Mouse (Mus musculus) stomach, embryonic 16.5 days (tissue): ENCODE measurements around the gene Abtb2. TPM values are rescaled to one million over a fixed set of nuclear protein-coding genes. Genes with fewer than 3 reads are reported as not detected.

Experiments
- ATAC-seq: fragments of 200-750 bp; cut with Nextera tagmentation; 2 replicates; pipeline ENCODE4 v1.8.0; 2017; ENCODE audit warnings: moderate number of reproducible peaks, moderate TSS enrichment; ENCODE audit not compliant: insufficient read depth, low FRiP score
- H3K27ac ChIP-seq: fragments of 300-500 bp; sonication (generic); 2 replicates; pipeline ENCODE4 v1.5.1; 2014; ENCODE audit warnings: low read length
- H3K27me3 ChIP-seq: fragments of 300-500 bp; sonication (generic); 2 replicates; pipeline ENCODE4 v1.6.1; 2014; ENCODE audit warnings: low read length, control low read depth, mixed read lengths; ENCODE audit not compliant: control insufficient read depth, insufficient read depth
- H3K36me3 ChIP-seq: fragments of 300-500 bp; sonication (generic); 2 replicates; pipeline ENCODE4 v1.6.1; 2014; ENCODE audit warnings: low read length; ENCODE audit not compliant: control insufficient read depth, insufficient read depth
- H3K4me1 ChIP-seq: fragments of 300-500 bp; sonication (generic); 2 replicates; pipeline ENCODE4 v1.6.1; 2014; ENCODE audit warnings: low read length, control low read depth, mixed read lengths; ENCODE audit not compliant: control insufficient read depth, insufficient read depth
- H3K4me2 ChIP-seq: fragments of 300-500 bp; sonication (generic); 2 replicates; pipeline ENCODE4 v1.6.1; 2014; ENCODE audit warnings: low read depth, low read length, mixed read lengths
- H3K4me3 ChIP-seq: fragments of 300-500 bp; sonication (generic); replicated peaks from 2 replicates; pipeline ENCODE4 v1.5.1; 2014; ENCODE audit warnings: mild to moderate bottlenecking, low read length
- H3K9ac ChIP-seq: fragments of 300-500 bp; sonication (generic); 2 replicates; pipeline ENCODE4 v1.6.1; 2014; ENCODE audit warnings: low read length
- H3K9me3 ChIP-seq: fragments of 300-500 bp; sonication (generic); replicated peaks from 2 replicates; pipeline ENCODE4 v1.6.1; 2016; ENCODE audit warnings: low read length, control low read depth; ENCODE audit not compliant: control insufficient read depth
- WGBS: fragments of 180-500 bp; shearing (Covaris S2); extraction: QIAGEN DNeasy Blood & Tissue Kit; methylation state at CpG from one replicate; pipeline ENCODE4 v1.1.7; 2014; 5-methylcytosine and 5-hydroxymethylcytosine counted together
- polyA plus RNA-seq: library from polyadenylated mRNA; unstranded; fragments of >200 nt; fragmentation: Nextera tagmentation; extraction: Ambion mirVana; gene quantifications from 2 replicates; pipeline ENCODE4 v1.2.1, GENCODE M21; 2015

Abtb2 gene
- polyA plus RNA-seq, 1 experiment from 2014 or later = 5.3 TPM

DNA sequence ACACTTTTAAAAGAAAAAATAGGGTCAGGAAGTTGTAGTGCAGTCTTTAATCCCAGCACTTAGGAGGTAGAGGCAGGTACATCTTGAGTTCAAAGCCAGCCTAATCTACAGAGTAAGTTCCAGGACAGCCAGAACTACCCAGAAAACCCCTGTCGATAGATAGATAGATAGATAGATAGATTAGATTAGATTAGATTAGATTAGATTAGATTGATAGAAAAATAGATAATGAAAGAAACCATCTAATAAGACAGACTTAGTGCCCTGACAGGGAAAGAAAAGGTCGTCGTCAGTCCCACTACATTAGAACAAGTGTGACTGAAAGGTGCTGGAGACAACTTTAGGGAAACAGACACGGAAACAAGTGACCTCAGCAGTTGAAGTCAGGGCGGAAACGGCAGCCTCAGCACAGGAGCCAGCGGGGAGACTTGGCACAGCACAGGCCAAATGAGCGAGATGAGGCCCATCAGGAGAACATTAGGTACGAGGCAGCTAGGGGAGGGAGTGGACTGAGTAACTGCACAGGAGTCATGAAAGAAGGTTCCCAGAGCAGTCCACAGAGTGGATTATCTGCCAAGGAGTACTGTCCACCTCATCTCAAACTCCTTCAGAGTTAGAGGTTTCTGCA lies 189.5 kb downstream of the Abtb2 start:
- no peak for ATAC-seq
- 0 out of 2 replicates have a peak, but pooled peaks cover 4% of the 10 kb centered on the region for H3K4me1 ChIP-seq
- no peak overlapping the region for H3K9ac ChIP-seq
- no peak overlapping the region for H3K4me2 ChIP-seq
- H3K36me3 ChIP-seq = no peaks in the 10 kb centered on the region
- 85% methylated on average over 9 of the region's 9 CpGs for WGBS
- no peak overlapping the region for H3K27ac ChIP-seq
- H3K9me3 ChIP-seq = no peaks in the 10 kb centered on the region
- H3K4me3 ChIP-seq = no peak overlapping the region
- H3K27me3 ChIP-seq = no peaks in the 10 kb centered on the region

DNA sequence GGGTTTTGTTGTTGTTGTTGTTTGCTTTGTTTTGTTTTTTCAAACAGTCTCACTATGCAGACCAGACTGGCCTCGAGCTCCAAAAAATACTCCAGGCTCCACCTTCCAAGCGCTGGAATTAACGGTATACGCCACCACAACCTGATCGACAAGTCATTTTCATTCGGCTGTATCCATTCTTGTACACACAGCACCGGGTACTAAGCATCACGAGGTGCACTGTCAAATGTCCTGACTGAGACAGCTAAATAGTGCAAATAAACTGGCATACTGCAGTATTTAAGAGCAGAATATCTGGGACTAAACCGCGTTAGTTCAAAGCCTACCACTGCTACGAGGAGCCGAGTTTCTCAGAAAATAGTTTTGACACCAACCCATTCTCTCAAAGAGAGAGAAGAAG lies 194.3 kb downstream of the Abtb2 start:
- peaks cover 12% of the 10 kb centered on the region; the same call in 1 of the 2 replicates for H3K4me1 ChIP-seq
- H3K9me3 ChIP-seq = no peaks in the 10 kb centered on the region
- peak overlapping the region; percentile 58 for H3K4me2 ChIP-seq
- H3K36me3 ChIP-seq = no peaks in the 10 kb centered on the region
- WGBS = under 1% methylated on average over 12 of the region's 12 CpGs
- H3K4me3 ChIP-seq = peak overlapping the region; percentile 67
- H3K27ac ChIP-seq = peak overlapping the region; percentile 73; the same call in 1 of the 2 replicates
- no peak for ATAC-seq
- peak overlapping the region; percentile 71 for H3K9ac ChIP-seq
- H3K27me3 ChIP-seq = no peaks in the 10 kb centered on the region

DNA sequence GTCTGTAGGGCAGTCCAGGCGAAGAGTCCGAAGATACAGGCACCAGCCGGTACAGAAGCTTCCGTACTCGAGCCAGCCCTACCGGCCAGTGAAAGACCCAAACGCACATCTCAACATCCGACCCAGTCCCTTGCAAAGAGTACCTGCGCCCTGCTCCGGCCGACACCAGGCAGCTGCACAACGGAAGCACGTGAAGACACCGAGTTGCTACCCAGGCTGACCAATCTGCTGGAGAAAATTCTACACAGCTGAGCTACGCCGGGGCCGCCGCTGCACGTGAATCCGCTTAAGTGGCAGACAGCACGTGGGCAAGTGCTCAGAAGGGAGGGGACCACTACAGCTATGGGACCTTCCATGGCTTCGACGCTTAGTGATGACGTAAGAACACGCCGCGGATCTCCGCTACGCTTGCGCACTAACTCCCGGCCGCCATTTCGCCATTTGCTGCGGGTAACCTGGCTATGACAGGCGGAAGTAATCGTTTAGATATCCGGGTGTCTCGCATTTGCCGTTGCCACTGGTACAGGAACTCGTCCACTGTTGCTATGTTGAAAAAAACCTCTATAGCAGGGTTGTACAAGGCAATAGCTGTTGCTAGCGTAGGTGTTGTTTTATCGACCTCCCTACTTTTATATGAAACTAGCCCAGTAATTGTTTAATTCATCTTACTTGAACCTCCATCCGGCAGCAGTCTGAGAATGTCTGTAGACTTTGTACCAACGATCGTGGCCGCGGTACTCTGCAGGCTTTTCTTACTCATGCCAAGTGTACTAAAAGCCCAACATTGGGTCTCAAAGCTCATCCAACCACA lies 195.0 kb downstream of the Abtb2 start, which contains the start of gene Nat10:
Gene Nat10 (minus strand): TSS at position 365 of the 811 bp plus-strand sequence.
- H3K27ac ChIP-seq = peak within 1 kb of the TSS; percentile 73
- H3K9me3 ChIP-seq = no peaks in the 10 kb centered on the region
- under 1% methylated on average over 47 of the region's 47 CpGs for WGBS
- H3K36me3 ChIP-seq = peaks cover 5% of the 10 kb centered on the region; the same call in 1 of the 2 replicates
- H3K9ac ChIP-seq = peak within 1 kb of the TSS; percentile 71
- peak within 1 kb of the TSS; percentile 58 for H3K4me2 ChIP-seq
- peak within 1 kb of the TSS; percentile 67 for H3K4me3 ChIP-seq
- H3K27me3 ChIP-seq = no peaks in the 10 kb centered on the region
- peaks cover 12% of the 10 kb centered on the region; the same call in 1 of the 2 replicates for H3K4me1 ChIP-seq
- ATAC-seq = peak; percentile 97

DNA sequence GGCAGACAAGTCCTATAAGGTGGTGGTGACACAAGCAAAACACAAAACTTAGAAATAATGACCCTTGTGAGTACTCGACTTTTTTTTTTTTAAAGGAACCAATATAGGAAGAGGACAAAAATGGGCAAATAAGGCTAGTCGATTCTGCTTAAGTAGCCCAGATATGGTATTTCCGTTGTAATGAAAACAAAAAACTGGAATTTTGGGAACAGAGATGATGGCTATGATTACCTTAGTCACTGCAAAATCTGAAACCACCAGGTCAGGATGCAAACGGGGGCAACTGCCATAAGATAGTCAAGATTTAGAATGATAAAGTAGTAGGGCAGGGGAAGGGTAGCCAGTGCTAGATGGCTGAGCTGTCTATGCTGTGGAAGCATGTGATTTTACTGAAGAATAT lies 195.9 kb downstream of the Abtb2 start:
- Histone ChIP-seq H3K36me3 (peaks cover 8% of the 10 kb centered on the region), H3K9ac (no peak overlapping the region), H3K4me1 (peaks cover 12% of the 10 kb centered on the region; the same call in 1 of the 2 replicates), H3K4me2 (peak overlapping the region; percentile 58), H3K4me3 (no peak overlapping the region), H3K27me3 (no peaks in the 10 kb centered on the region), H3K27ac (no peak overlapping the region), H3K9me3 (no peaks in the 10 kb centered on the region)
- ATAC-seq = no peak
- 31% methylated on average over 4 of the region's 4 CpGs for whole genome bisulfite sequencing

DNA sequence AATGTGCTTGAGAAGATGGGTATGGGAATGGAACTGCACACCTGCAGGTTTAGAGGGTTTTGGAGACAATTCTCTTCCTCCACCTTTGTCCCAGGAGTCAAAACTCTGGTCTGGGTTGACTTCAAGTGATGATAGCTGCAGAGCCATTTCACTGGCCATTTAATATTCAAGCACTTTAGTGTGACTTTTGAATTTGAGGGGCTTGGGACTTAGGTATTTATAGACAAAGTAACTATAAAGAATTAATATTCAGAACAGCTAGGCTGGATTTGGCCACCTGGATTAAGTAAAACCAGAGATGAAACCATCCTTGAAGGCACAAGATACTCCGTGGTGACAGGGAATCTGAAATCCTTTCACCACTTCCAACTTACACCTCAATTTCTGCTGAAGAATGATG lies 196.4 kb downstream of the Abtb2 start:
- Histone ChIP-seq H3K36me3 (peaks cover 9% of the 10 kb centered on the region), H3K9ac (no peak overlapping the region), H3K27ac (no peak overlapping the region), H3K27me3 (no peaks in the 10 kb centered on the region), H3K4me1 (peaks cover 12% of the 10 kb centered on the region; the same call in 1 of the 2 replicates), H3K9me3 (no peaks in the 10 kb centered on the region), H3K4me2 (peak overlapping the region; percentile 58; the same call in 1 of the 2 replicates), H3K4me3 (no peak overlapping the region)
- no peak for ATAC-seq
- 66% methylated on average over 1 of the region's 1 CpGs for WGBS

Other genes with a start within 250 kb of the Abtb2 start
- 3.3 and 4.7 TPM in 2 replicates for gene Elf5, start 154.6 kb upstream of the Abtb2 start, polyA plus RNA-seq
- gene Cat, start 81.2 kb upstream of the Abtb2 start, polyA plus RNA-seq = 118 TPM in 2 replicates
- gene Nat10, start 195.0 kb downstream of the Abtb2 start, polyA plus RNA-seq = 27.1 and 27.8 TPM in 2 replicates
- gene Caprin1, start 231.3 kb downstream of the Abtb2 start, polyA plus RNA-seq = 220 and 223 TPM in 2 replicates